Mouse (Mus musculus) ES-Bruce4 (cell line): ENCODE measurements around the gene Mettl25. TPM values are rescaled to one million over a fixed set of nuclear protein-coding genes. Genes with fewer than 3 reads are reported as not detected.

ENCODE experiments used
- H3K27ac ChIP-seq: 2 replicates; pipeline ENCODE4 v1.5.1; 2012; ENCODE audit warnings: low read length, inconsistent platforms; ENCODE audit not compliant: insufficient read depth
- H3K27me3 ChIP-seq: 2 replicates; pipeline ENCODE4 v1.6.1; 2012; ENCODE audit warnings: mild to moderate bottlenecking, low read length, inconsistent platforms; ENCODE audit not compliant: control insufficient read depth, poor library complexity, insufficient read depth, severe bottlenecking
- H3K36me3 ChIP-seq: 2 replicates; pipeline ENCODE4 v1.6.1; 2012; ENCODE audit warnings: inconsistent platforms, mild to moderate bottlenecking, low read length, moderate library complexity; ENCODE audit not compliant: control insufficient read depth, poor library complexity, insufficient read depth, severe bottlenecking
- H3K4me1 ChIP-seq: one replicate; pipeline ENCODE4 v1.8.1; 2011; ENCODE audit warnings: low read length; ENCODE audit not compliant: control insufficient read depth, insufficient read depth
- H3K4me3 ChIP-seq: 2 replicates; pipeline ENCODE4 v1.5.1; 2011; ENCODE audit warnings: low read depth, mild to moderate bottlenecking, low read length
- H3K9ac ChIP-seq: 2 replicates; pipeline ENCODE4 v1.6.1; 2012; ENCODE audit warnings: low read depth, mild to moderate bottlenecking, inconsistent platforms; ENCODE audit not compliant: poor library complexity, severe bottlenecking
- H3K9me3 ChIP-seq: replicated peaks from 2 replicates; pipeline ENCODE4 v1.6.1; 2012; ENCODE audit warnings: mild to moderate bottlenecking, low read length, inconsistent platforms; ENCODE audit not compliant: control insufficient read depth, poor library complexity, insufficient read depth, severe bottlenecking
- CTCF ChIP-seq: IDR thresholded peaks from one replicate; pipeline ENCODE4 v1.8.1; 2011; ENCODE audit warnings: low read depth, low read length
- EP300 ChIP-seq: IDR thresholded peaks from 2 replicates; pipeline ENCODE4 v1.6.1; 2011; ENCODE audit warnings: low read depth, low read length; ENCODE audit not compliant: insufficient read depth
- POLR2A ChIP-seq: IDR thresholded peaks from one replicate; pipeline ENCODE4 v1.8.1; 2011; ENCODE audit warnings: low read length; ENCODE audit not compliant: insufficient read depth
- polyA plus RNA-seq: library from polyadenylated mRNA; stranded (reverse); fragments of >200 nt; gene quantifications from 2 replicates; pipeline ENCODE4 v1.2.4, GENCODE M21; 2011; ENCODE audit warnings: low read depth; ENCODE audit not compliant: missing spikeins, insufficient read depth, insufficient read length

Mettl25 gene
- 10.2 and 12.9 TPM in 2 replicates for polyA plus RNA-seq

GRCm38 (mm10) chr10:105840928-105841888, at the start of gene Mettl25, which contains the start of gene Ccdc59:
Mettl25 (minus strand) TSS chr10:105841380.
Ccdc59 (plus strand) TSS chr10:105841067.
- Histone ChIP-seq H3K9ac (peak within 1 kb of the TSS; percentile 54), H3K27ac (no peak within 1 kb of the TSS), H3K4me1 (no peaks in the 10 kb centered on the region), H3K36me3 (peaks cover 31% of the 10 kb centered on the region), H3K4me3 (peak within 1 kb of the TSS; percentile 76), H3K27me3 (no peaks in the 10 kb centered on the region), H3K9me3 (no peaks in the 10 kb centered on the region)
- TF ChIP-seq POLR2A (no peak), EP300 (peak; percentile 64; the same call in 1 of the 2 replicates), CTCF (peak; percentile 42)

- no peaks in the 10 kb centered on the region for H3K27me3 ChIP-seq
- TF ChIP-seq POLR2A, result no peak
- no peak for TF ChIP-seq EP300
- no peak for TF ChIP-seq CTCF
- no peaks in the 10 kb centered on the region for H3K36me3 ChIP-seq
- no peak overlapping the region for H3K9ac ChIP-seq
- no peaks in the 10 kb centered on the region for H3K9me3 ChIP-seq
- H3K4me3 ChIP-seq, result no peak overlapping the region
- H3K27ac ChIP-seq, result no peak overlapping the region
- H3K4me1 ChIP-seq, result no peaks in the 10 kb centered on the region
These were observed 26.1 kb upstream of the Mettl25 start for GRCm38 (mm10) chr10:105867312-105867711.

- no peaks in the 10 kb centered on the region for H3K9me3 ChIP-seq
- no peak overlapping the region for H3K4me3 ChIP-seq
- no peaks in the 10 kb centered on the region for H3K27me3 ChIP-seq
- H3K4me1 ChIP-seq, result no peaks in the 10 kb centered on the region
- TF ChIP-seq POLR2A (no peak), CTCF (no peak), EP300 (no peak)
- peaks cover 29% of the 10 kb centered on the region for H3K36me3 ChIP-seq
- H3K27ac ChIP-seq, result no peak overlapping the region
- H3K9ac ChIP-seq, result no peak overlapping the region
These were observed 10.0 kb upstream of the Mettl25 start for GRCm38 (mm10) chr10:105851136-105851535.

GRCm38 (mm10) chr10:105850286-105850685, 9.1 kb upstream of the Mettl25 start:
- Histone ChIP-seq H3K9me3 (no peaks in the 10 kb centered on the region), H3K27ac (no peak overlapping the region), H3K4me3 (no peak overlapping the region), H3K36me3 (peaks cover 36% of the 10 kb centered on the region), H3K9ac (no peak overlapping the region), H3K4me1 (no peaks in the 10 kb centered on the region), H3K27me3 (no peaks in the 10 kb centered on the region)
- TF ChIP-seq EP300 (no peak), POLR2A (no peak), CTCF (no peak)

- peaks cover 43% of the 10 kb centered on the region for H3K36me3 ChIP-seq
- peak overlapping the region; percentile 42 for H3K4me3 ChIP-seq
- peak overlapping the region; percentile 54; the same call in 1 of the 2 replicates for H3K9ac ChIP-seq
- H3K9me3 ChIP-seq, result no peaks in the 10 kb centered on the region
- no peaks in the 10 kb centered on the region for H3K27me3 ChIP-seq
- H3K27ac ChIP-seq, result no peak overlapping the region
- no peaks in the 10 kb centered on the region for H3K4me1 ChIP-seq
- TF ChIP-seq POLR2A (no peak), EP300 (no peak), CTCF (no peak)
These were observed 1.4 kb upstream of the Mettl25 start for GRCm38 (mm10) chr10:105842574-105842973.

- H3K9ac ChIP-seq, result no peak overlapping the region
- H3K36me3 ChIP-seq, result no peaks in the 10 kb centered on the region
- no peak overlapping the region for H3K27ac ChIP-seq
- H3K4me3 ChIP-seq, result no peak overlapping the region
- peak; percentile 36 for TF ChIP-seq CTCF
- TF ChIP-seq POLR2A, result no peak
- no peaks in the 10 kb centered on the region for H3K9me3 ChIP-seq
- H3K27me3 ChIP-seq, result no peaks in the 10 kb centered on the region
- H3K4me1 ChIP-seq, result no peaks in the 10 kb centered on the region
These were observed 6.5 kb downstream of the Mettl25 start for GRCm38 (mm10) chr10:105834627-105835228.
